ENCODE assay signal across 1 mouse cellular context in the genomic region with DNA sequence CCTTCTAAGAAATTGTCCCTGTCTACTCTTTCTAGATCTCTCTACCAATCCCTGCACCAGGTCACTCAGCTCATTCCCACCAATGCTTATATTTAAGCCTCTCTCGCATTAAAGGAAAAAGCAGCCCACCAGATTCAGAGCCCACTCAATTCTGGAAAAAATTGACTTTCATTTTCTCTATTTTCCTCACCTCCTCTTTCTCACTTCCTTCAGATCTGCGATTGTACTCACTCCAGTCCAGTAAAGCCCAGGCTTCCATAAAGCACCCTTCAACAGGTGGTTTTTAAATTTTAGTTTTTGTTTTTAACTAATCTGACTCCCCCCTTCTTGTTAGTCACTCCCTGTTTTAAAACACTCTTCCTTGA.
TF ChIP-seq lines count a peak whose summit lies in the region.

No protein-coding gene starts in this region.

TF ChIP-seq in myocyte, 11 proteins besides CTCF, POLR2A, EP300 and RAD21 (continued from another document):
- TF ChIP-seq SRF (IDR thresholded peaks at IDR 0.05; ENCODE audit: control insufficient read depth, insufficient read length, low read depth), result no peak
- no peak for TF ChIP-seq MYOG (IDR thresholded peaks at IDR 0.05; ENCODE audit: control insufficient read depth in 1 of 3, insufficient read depth in 1 of 3, insufficient read length in 2 of 3, low read depth in 2 of 3)
TF ChIP-seq in myocyte: peak in this region for 0.
